Mouse (Mus musculus) E14TG2a.4 (cell line): Measurements from ENCODE around the gene Kiss1r.

Experiments used
- CTCF ChIP-seq: conservative IDR thresholded peaks from 2 replicates; pipeline ENCODE4 v1.5.1; 2014; ENCODE audit warnings: low read length
- NANOG ChIP-seq: IDR thresholded peaks from 2 replicates; pipeline ENCODE4 v1.6.1; 2014; ENCODE audit warnings: borderline replicate concordance, low read length, mixed read lengths

DNA sequence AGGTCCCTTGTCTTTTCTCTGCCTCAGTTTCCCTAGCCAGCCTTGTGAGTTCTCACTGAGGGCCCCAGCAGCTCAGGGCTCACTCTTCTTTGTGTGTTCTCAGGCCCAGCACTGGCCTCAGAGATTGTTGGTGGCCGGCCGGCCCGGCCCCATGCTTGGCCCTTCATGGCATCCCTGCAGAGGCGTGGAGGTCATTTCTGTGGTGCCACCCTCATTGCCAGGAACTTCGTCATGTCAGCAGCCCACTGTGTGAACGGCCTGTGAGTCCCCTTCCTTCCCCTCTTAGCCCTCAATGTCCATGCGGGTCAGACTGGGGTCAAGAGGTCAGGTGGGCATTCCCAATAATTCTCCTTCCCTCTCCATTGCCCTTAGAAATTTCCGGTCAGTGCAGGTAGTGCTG, 30.2 kb upstream of the Kiss1r start:
- TF ChIP-seq CTCF: no peak
- TF ChIP-seq NANOG: no peak
